ENCODE assay signal across 11 mouse cellular contexts in genomic region chr19:57931626-57932025, GRCm38 (mm10).
"Had no signal": no experiment of that assay in that cellular context is flagged by ENCODE, and none has a peak within 500 bp of the region (broad histone marks: within the 10 kb centered on the region; RNA-seq: fewer than 3 reads in every experiment).

No protein-coding gene starts in this region.

- DNase-seq: lung, adult 18-20 months; lung, embryonic 14.5 days; lung, postnatal 10 days; lung, postnatal 4 days; midbrain, embryonic 14.5 days; retina, postnatal 1 day; right cerebral cortex, adult 18-20 months; right cerebral cortex, postnatal 25 days; thymus, adult 2 months; thymus, postnatal 25 days; thymus, postnatal 4 days had no signal
